Mouse (Mus musculus) liver, embryonic 14.5 days (tissue): ENCODE measurements around the gene Ppp5c.

Source experiments
- CTCF ChIP-seq: IDR thresholded peaks from 2 replicates; pipeline ENCODE4 v1.5.1; 2016; ENCODE audit warnings: antibody characterized with exemption, low read depth, control low read depth
- EP300 ChIP-seq: IDR thresholded peaks from 2 replicates; pipeline ENCODE4 v1.6.1; 2016; ENCODE audit warnings: antibody characterized with exemption, low read depth

DNA sequence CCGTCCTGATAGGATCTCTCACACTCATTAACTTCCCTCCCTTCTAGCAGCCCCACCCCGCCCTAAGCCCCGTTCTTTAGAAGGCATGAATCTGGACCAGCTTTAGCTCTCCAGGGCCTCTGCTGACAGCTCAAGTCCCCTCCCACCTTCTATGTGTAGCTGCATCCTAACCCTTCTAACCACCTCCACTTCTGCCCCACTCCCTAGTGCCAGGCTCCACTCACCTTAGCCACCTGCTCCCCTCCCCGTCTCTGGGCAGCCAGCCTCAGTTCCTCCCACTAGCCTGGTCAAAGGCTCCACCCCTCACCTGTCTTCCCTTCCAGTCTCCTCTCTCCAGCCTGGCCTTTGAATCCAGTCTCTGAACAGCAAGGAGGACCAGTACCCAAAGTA, 2.2 kb downstream of the Ppp5c start:
- TF ChIP-seq CTCF (no peak), EP300 (no peak)
